Mouse (Mus musculus): Measurements from ENCODE around the gene Sapcd1.

The Sapcd1 gene

GRCm38 (mm10) chr17:35029691-35030532 is 2.1 kb upstream of the Sapcd1 start:
- peak; percentile 43 for DNase-seq (ENCODE audit: extremely low spot score, low spot score)

- no peak for DNase-seq (ENCODE audit: extremely low spot score, low spot score)
Measured at GRCm38 (mm10) chr17:35028315-35028714, 499 bp upstream of the Sapcd1 start.

- DNase-seq (ENCODE audit: extremely low spot score, low spot score): no peak
Measured at GRCm38 (mm10) chr17:35026206-35026605, 1.6 kb downstream of the Sapcd1 start.

GRCm38 (mm10) chr17:35024691-35025488 is 2.9 kb downstream of the Sapcd1 start:
- no peak for DNase-seq (ENCODE audit: extremely low spot score, low spot score)

- DNase-seq (ENCODE audit: extremely low spot score, low spot score): no peak
Measured at GRCm38 (mm10) chr17:35024261-35024660, 3.6 kb downstream of the Sapcd1 start.

- DNase-seq (ENCODE audit: extremely low spot score, low spot score): no peak
Measured at GRCm38 (mm10) chr17:35023756-35024155, 4.1 kb downstream of the Sapcd1 start.

GRCm38 (mm10) chr17:35023221-35023620 is 4.6 kb downstream of the Sapcd1 start:
- no peak for DNase-seq (ENCODE audit: extremely low spot score, low spot score)

- DNase-seq (ENCODE audit: extremely low spot score, low spot score): no peak
Measured at GRCm38 (mm10) chr17:35022541-35023060, 5.2 kb downstream of the Sapcd1 start.

GRCm38 (mm10) chr17:35021842-35022477 is 5.9 kb downstream of the Sapcd1 start:
- DNase-seq (ENCODE audit: extremely low spot score, low spot score): no peak

- DNase-seq (ENCODE audit: extremely low spot score, low spot score): peak; percentile 97
Measured at GRCm38 (mm10) chr17:35021163-35021808, 6.5 kb downstream of the Sapcd1 start.

GRCm38 (mm10) chr17:35020551-35020950 is 7.3 kb downstream of the Sapcd1 start:
- no peak for DNase-seq (ENCODE audit: extremely low spot score, low spot score)

GRCm38 (mm10) chr17:35019894-35020293 is 7.9 kb downstream of the Sapcd1 start:
- DNase-seq (ENCODE audit: extremely low spot score, low spot score): no peak

GRCm38 (mm10) chr17:35018171-35018570 is 9.6 kb downstream of the Sapcd1 start:
- DNase-seq (ENCODE audit: extremely low spot score, low spot score): no peak

- DNase-seq (ENCODE audit: extremely low spot score, low spot score): no peak
Measured at GRCm38 (mm10) chr17:35017706-35018030, 10.1 kb downstream of the Sapcd1 start.

- no peak for DNase-seq (ENCODE audit: extremely low spot score, low spot score)
Measured at GRCm38 (mm10) chr17:35016791-35017705, 10.8 kb downstream of the Sapcd1 start.

- no peak for DNase-seq (ENCODE audit: extremely low spot score, low spot score)
Measured at GRCm38 (mm10) chr17:35016376-35016775, 11.4 kb downstream of the Sapcd1 start, which contains the start of gene Vwa7. Vwa7 (plus strand) TSS chr17:35016579.

GRCm38 (mm10) chr17:35015296-35015695 is 12.5 kb downstream of the Sapcd1 start:
- no peak for DNase-seq (ENCODE audit: extremely low spot score, low spot score)

- no peak for DNase-seq (ENCODE audit: extremely low spot score, low spot score)
Measured at GRCm38 (mm10) chr17:35013221-35013620, 14.6 kb downstream of the Sapcd1 start.

GRCm38 (mm10) chr17:35012430-35012829 is 15.4 kb downstream of the Sapcd1 start:
- no peak for DNase-seq (ENCODE audit: extremely low spot score, low spot score)

- DNase-seq (ENCODE audit: extremely low spot score, low spot score): no peak
Measured at GRCm38 (mm10) chr17:35011440-35011839, 16.4 kb downstream of the Sapcd1 start.
